Mouse (Mus musculus): ENCODE results near the gene Ampd3. TPM values are rescaled to one million over a fixed set of nuclear protein-coding genes. Genes with fewer than 3 reads are reported as not detected.

The Ampd3 gene
- polyA plus RNA-seq, 1 experiment from 2014 or later: 1.9 TPM

- Histone ChIP-seq H3K36me3 (ENCODE audit: control insufficient read depth, insufficient read depth, low read length) (no peaks in the 10 kb centered on the region), H3K27me3 (replicated peaks; ENCODE audit: control insufficient read depth, insufficient read depth, low read length) (no peaks in the 10 kb centered on the region), H3K4me1 (replicated peaks; ENCODE audit: control insufficient read depth, insufficient read depth, low read length) (peaks cover 5% of the 10 kb centered on the region), H3K4me3 (ENCODE audit: low read depth, low read length) (no peak overlapping the region), H3K4me2 (ENCODE audit: low read length) (no peak overlapping the region), H3K9me3 (ENCODE audit: control insufficient read depth, low read length) (no peaks in the 10 kb centered on the region), H3K9ac (ENCODE audit: low read length) (no peak overlapping the region), H3K27ac (ENCODE audit: low read depth) (no peak overlapping the region)
- DNase-seq (ENCODE audit: low spot score) (no peak), ATAC-seq (replicated peaks; ENCODE audit: low FRiP score, low TSS enrichment, low read depth) (no peak)
- 82% methylated on average over 2 of the region's 2 CpGs for WGBS
Observed at GRCm38 (mm10) chr7:110847321-110847720, 79.3 kb downstream of the Ampd3 start.

GRCm38 (mm10) chr7:110848371-110848770 lies 80.4 kb downstream of the Ampd3 start:
- H3K36me3 ChIP-seq (ENCODE audit: control insufficient read depth, insufficient read depth, low read length): no peaks in the 10 kb centered on the region
- H3K4me2 ChIP-seq (ENCODE audit: low read length): no peak overlapping the region
- 96% methylated on average over 1 of the region's 1 CpGs for WGBS
- no peak for ATAC-seq (replicated peaks; ENCODE audit: low FRiP score, low TSS enrichment, low read depth)
- no peak overlapping the region for H3K27ac ChIP-seq (ENCODE audit: low read depth)
- H3K9ac ChIP-seq (ENCODE audit: low read length): no peak overlapping the region
- no peaks in the 10 kb centered on the region for H3K9me3 ChIP-seq (ENCODE audit: control insufficient read depth, low read length)
- peaks cover 3% of the 10 kb centered on the region for H3K4me1 ChIP-seq (replicated peaks; ENCODE audit: control insufficient read depth, insufficient read depth, low read length)
- H3K4me3 ChIP-seq (ENCODE audit: low read depth, low read length): no peak overlapping the region
- H3K27me3 ChIP-seq (replicated peaks; ENCODE audit: control insufficient read depth, insufficient read depth, low read length): no peaks in the 10 kb centered on the region
- DNase-seq (ENCODE audit: low spot score): no peak

- H3K36me3 ChIP-seq (ENCODE audit: control insufficient read depth, insufficient read depth, low read length): no peaks in the 10 kb centered on the region
- 55% methylated on average over 7 of the region's 7 CpGs for WGBS
- ATAC-seq (replicated peaks; ENCODE audit: low FRiP score, low TSS enrichment, low read depth): peak; percentile 66; the same call in 1 of the 2 replicates
- H3K27me3 ChIP-seq (replicated peaks; ENCODE audit: control insufficient read depth, insufficient read depth, low read length): no peaks in the 10 kb centered on the region
- peaks cover 10% of the 10 kb centered on the region; the same call in 1 of the 2 replicates for H3K4me1 ChIP-seq (replicated peaks; ENCODE audit: control insufficient read depth, insufficient read depth, low read length)
- no peaks in the 10 kb centered on the region for H3K9me3 ChIP-seq (ENCODE audit: control insufficient read depth, low read length)
- no peak overlapping the region for H3K4me3 ChIP-seq (ENCODE audit: low read depth, low read length)
- no peak overlapping the region; the same call in 1 of the 2 replicates for H3K4me2 ChIP-seq (ENCODE audit: low read length)
- H3K9ac ChIP-seq (ENCODE audit: low read length): no peak overlapping the region
- no peak for DNase-seq (ENCODE audit: low spot score)
- H3K27ac ChIP-seq (ENCODE audit: low read depth): peak overlapping the region; percentile 64
Observed at GRCm38 (mm10) chr7:110851541-110852203, 83.7 kb downstream of the Ampd3 start.

- ATAC-seq (replicated peaks; ENCODE audit: low FRiP score, low TSS enrichment, low read depth) (no peak), DNase-seq (ENCODE audit: low spot score) (no peak)
- WGBS: 47% methylated on average over 10 of the region's 10 CpGs
Observed at GRCm38 (mm10) chr7:110853611-110854010, 85.6 kb downstream of the Ampd3 start.

GRCm38 (mm10) chr7:110854519-110854918 lies 86.5 kb downstream of the Ampd3 start:
- no peak overlapping the region for H3K4me2 ChIP-seq (ENCODE audit: low read length)
- DNase-seq (ENCODE audit: low spot score) (no peak), ATAC-seq (replicated peaks; ENCODE audit: low FRiP score, low TSS enrichment, low read depth) (no peak)
- H3K9ac ChIP-seq (ENCODE audit: low read length): no peak overlapping the region
- H3K36me3 ChIP-seq (ENCODE audit: control insufficient read depth, insufficient read depth, low read length): no peaks in the 10 kb centered on the region
- H3K27ac ChIP-seq (ENCODE audit: low read depth): no peak overlapping the region
- no peaks in the 10 kb centered on the region for H3K27me3 ChIP-seq (replicated peaks; ENCODE audit: control insufficient read depth, insufficient read depth, low read length)
- no peaks in the 10 kb centered on the region for H3K9me3 ChIP-seq (ENCODE audit: control insufficient read depth, low read length)
- WGBS: 47% methylated on average over 3 of the region's 3 CpGs
- no peak overlapping the region for H3K4me3 ChIP-seq (ENCODE audit: low read depth, low read length)
- peaks cover 12% of the 10 kb centered on the region; the same call in 1 of the 2 replicates for H3K4me1 ChIP-seq (replicated peaks; ENCODE audit: control insufficient read depth, insufficient read depth, low read length)

More at GRCm38 (mm10) chr7:110853611-110854010, 85.6 kb downstream of the Ampd3 start:
- Histone ChIP-seq H3K4me2 (ENCODE audit: low read length) (no peak overlapping the region), H3K27me3 (replicated peaks; ENCODE audit: control insufficient read depth, insufficient read depth, low read length) (no peaks in the 10 kb centered on the region), H3K27ac (ENCODE audit: low read depth) (no peak overlapping the region), H3K9ac (ENCODE audit: low read length) (no peak overlapping the region), H3K36me3 (ENCODE audit: control insufficient read depth, insufficient read depth, low read length) (no peaks in the 10 kb centered on the region), H3K4me3 (ENCODE audit: low read depth, low read length) (no peak overlapping the region), H3K4me1 (replicated peaks; ENCODE audit: control insufficient read depth, insufficient read depth, low read length) (peaks cover 10% of the 10 kb centered on the region; the same call in 1 of the 2 replicates), H3K9me3 (ENCODE audit: control insufficient read depth, low read length) (no peaks in the 10 kb centered on the region)

GRCm38 (mm10) chr7:110854927-110855546 lies 87.0 kb downstream of the Ampd3 start:
- 70% methylated on average over 8 of the region's 8 CpGs for WGBS
- Histone ChIP-seq H3K4me2 (ENCODE audit: low read length) (no peak overlapping the region), H3K4me3 (ENCODE audit: low read depth, low read length) (no peak overlapping the region), H3K27ac (ENCODE audit: low read depth) (no peak overlapping the region), H3K27me3 (replicated peaks; ENCODE audit: control insufficient read depth, insufficient read depth, low read length) (no peaks in the 10 kb centered on the region), H3K4me1 (replicated peaks; ENCODE audit: control insufficient read depth, insufficient read depth, low read length) (peaks cover 17% of the 10 kb centered on the region; the same call in 1 of the 2 replicates), H3K9ac (ENCODE audit: low read length) (no peak overlapping the region), H3K36me3 (ENCODE audit: control insufficient read depth, insufficient read depth, low read length) (no peaks in the 10 kb centered on the region), H3K9me3 (ENCODE audit: control insufficient read depth, low read length) (no peaks in the 10 kb centered on the region)
- DNase-seq (ENCODE audit: low spot score) (no peak), ATAC-seq (replicated peaks; ENCODE audit: low FRiP score, low TSS enrichment, low read depth) (no peak)

GRCm38 (mm10) chr7:110855604-110856003 lies 87.6 kb downstream of the Ampd3 start:
- no peak overlapping the region for H3K27ac ChIP-seq (ENCODE audit: low read depth)
- no peak overlapping the region for H3K4me2 ChIP-seq (ENCODE audit: low read length)
- DNase-seq (ENCODE audit: low spot score) (no peak), ATAC-seq (replicated peaks; ENCODE audit: low FRiP score, low TSS enrichment, low read depth) (no peak)
- H3K36me3 ChIP-seq (ENCODE audit: control insufficient read depth, insufficient read depth, low read length): no peaks in the 10 kb centered on the region
- 67% methylated on average over 1 of the region's 1 CpGs for WGBS
- no peaks in the 10 kb centered on the region for H3K27me3 ChIP-seq (replicated peaks; ENCODE audit: control insufficient read depth, insufficient read depth, low read length)
- peaks cover 22% of the 10 kb centered on the region; the same call in 1 of the 2 replicates for H3K4me1 ChIP-seq (replicated peaks; ENCODE audit: control insufficient read depth, insufficient read depth, low read length)
- H3K9me3 ChIP-seq (ENCODE audit: control insufficient read depth, low read length): no peaks in the 10 kb centered on the region
- no peak overlapping the region for H3K4me3 ChIP-seq (ENCODE audit: low read depth, low read length)
- no peak overlapping the region for H3K9ac ChIP-seq (ENCODE audit: low read length)

- ATAC-seq (replicated peaks; ENCODE audit: low FRiP score, low TSS enrichment, low read depth): peak; percentile 47; the same call in 1 of the 2 replicates
- no peak overlapping the region for H3K4me3 ChIP-seq (ENCODE audit: low read depth, low read length)
Observed at GRCm38 (mm10) chr7:110860129-110860528, 92.1 kb downstream of the Ampd3 start.

More at GRCm38 (mm10) chr7:110860129-110860528, 92.1 kb downstream of the Ampd3 start:
- Histone ChIP-seq H3K27me3 (replicated peaks; ENCODE audit: control insufficient read depth, insufficient read depth, low read length) (no peaks in the 10 kb centered on the region), H3K9ac (ENCODE audit: low read length) (no peak overlapping the region), H3K9me3 (ENCODE audit: control insufficient read depth, low read length) (no peaks in the 10 kb centered on the region), H3K4me2 (ENCODE audit: low read length) (no peak overlapping the region), H3K36me3 (ENCODE audit: control insufficient read depth, insufficient read depth, low read length) (no peaks in the 10 kb centered on the region), H3K4me1 (replicated peaks; ENCODE audit: control insufficient read depth, insufficient read depth, low read length) (peaks cover 26% of the 10 kb centered on the region; the same call in 1 of the 2 replicates), H3K27ac (ENCODE audit: low read depth) (peak overlapping the region; percentile 54; the same call in 1 of the 2 replicates)
- 14% methylated on average over 5 of the region's 5 CpGs for WGBS
- DNase-seq (ENCODE audit: low spot score): no peak
